Mouse (Mus musculus) right cerebral cortex, postnatal 4 days (tissue): Measurements from ENCODE around the gene Coq8a.

Experiments
- DNase-seq: peaks from one replicate; pipeline ENCODE4 v3.0.0-alpha.2; 2022

The Coq8a gene

DNA sequence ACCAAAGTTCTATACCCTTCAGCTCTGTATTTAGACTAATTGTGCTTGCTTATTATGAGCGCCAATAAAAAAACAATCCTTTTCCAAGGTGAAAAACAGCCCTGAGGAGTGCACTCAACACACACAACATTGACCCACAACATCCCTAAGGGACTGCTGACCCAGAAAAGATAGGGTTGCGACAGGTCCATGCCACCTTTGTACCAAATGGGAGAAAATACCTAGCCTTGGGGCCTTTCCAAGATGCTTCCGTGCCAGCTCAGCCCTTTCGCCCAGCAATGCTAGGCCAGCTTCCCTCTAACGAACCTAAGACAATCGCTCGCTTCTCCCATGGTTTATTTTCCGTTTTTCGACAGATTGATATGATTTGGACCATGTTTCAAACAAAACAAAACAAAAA, 2.9 kb downstream of the Coq8a start:
- DNase-seq = no peak

DNA sequence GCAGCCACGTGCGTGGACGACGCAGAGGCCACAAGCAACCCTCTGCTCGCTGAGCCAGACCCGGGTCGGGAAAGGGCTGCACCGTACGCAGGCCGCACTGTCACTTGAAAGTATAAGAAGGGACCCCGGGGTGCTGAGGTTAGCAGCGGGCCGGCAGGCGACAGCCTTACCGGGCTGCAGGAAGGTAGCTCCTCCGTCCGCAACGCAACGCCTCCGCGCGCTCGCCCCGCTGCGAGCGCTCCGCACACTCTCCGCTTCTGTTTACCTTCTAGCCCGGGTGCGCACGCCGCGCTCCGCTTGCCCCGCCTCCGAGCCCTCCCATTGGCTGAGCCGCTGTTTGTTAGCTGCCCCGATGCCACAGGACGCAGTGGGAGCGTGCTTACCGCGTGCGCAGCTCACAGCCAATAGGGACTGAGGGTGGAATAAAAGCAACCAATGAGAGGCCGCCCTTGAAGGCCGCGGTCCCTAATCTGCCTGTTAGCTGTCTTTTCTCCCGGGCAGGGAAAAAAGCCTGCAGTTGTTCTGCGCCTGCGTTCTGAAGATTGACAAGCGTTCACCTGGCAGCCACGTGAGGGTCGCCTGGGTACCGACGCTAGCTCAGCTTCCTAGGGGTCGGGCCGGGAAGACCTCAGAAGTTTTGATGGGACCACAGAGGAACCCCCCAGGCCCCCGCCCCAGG, 3.6 kb downstream of the Coq8a start:
- DNase-seq = peak; percentile 90

DNA sequence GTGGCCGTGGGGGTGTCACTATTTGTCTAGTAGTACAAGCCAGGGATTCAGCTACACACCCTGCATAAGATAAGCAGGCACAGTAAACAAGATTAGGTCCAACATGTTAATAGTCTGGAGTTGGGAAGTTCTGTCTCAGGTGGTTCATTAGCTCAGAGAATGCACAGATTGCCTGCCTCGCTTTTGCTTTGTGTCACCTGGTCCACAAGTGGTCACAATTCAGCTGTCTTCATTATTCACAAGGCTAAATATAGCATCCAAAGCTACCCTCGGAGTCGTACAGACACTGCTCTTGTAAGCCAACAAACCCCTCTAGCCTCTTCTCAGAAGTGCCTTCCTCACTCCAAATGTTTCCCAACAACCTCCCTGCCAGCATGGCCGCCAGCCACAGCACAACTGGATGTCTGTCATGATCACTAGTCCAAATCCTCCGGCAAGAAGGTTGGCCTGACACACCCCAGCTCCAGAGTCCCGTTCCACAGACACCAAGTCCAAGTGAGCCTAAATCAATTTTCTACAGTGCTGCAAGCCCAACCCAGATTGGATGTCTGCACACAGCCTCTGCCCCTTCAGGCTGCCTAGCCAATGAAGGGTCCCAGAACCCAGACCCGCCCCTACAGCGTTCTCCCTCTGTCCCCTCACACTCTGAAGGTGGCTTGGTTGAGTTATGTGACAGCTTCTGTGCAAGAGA, 4.5 kb downstream of the Coq8a start:
- DNase-seq = no peak

DNA sequence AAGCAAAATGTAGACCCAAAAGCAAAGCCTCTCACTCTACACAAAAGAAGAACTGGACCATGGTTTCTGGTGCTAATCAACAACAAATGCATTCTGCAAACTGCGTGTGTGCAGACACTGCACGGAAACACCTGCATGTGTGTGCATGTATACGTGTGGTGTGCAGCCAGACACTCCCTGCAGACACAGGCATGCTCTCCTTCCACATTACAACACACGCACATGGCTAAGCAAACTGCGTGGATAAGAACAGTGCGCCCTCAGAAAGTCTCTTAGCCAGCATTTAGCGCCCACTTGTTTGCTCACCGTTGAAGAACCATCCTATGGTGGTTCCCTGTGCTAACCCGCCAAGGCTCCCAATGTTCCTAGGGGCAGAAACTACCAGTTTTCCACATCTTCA, 5.4 kb downstream of the Coq8a start:
- no peak for DNase-seq

DNA sequence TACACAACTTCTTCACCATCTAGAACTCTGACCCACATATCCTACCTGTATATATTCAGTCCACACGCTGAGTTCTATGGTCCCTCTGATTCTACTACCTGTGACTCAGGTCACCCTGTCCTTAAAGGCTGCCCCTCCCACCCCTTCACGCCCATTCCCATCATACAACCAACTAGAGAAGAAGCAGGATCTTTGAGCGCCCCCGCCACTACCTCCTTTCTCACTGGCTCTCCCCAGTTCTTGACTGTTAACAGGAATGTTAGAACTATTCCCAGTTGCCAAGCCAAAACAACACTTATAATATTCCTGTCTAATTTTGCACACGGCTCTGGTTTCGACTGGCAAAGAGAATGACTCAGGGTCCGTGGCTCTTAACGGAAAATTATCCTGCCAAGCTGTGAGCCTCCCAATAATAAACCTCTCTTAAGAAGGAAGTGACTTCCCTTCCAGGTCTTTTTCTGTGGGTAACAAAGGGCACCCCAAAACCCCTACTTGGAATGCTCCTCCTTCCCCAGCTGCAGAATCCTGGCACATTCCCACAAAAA, 5.9 kb downstream of the Coq8a start:
- no peak for DNase-seq

DNA sequence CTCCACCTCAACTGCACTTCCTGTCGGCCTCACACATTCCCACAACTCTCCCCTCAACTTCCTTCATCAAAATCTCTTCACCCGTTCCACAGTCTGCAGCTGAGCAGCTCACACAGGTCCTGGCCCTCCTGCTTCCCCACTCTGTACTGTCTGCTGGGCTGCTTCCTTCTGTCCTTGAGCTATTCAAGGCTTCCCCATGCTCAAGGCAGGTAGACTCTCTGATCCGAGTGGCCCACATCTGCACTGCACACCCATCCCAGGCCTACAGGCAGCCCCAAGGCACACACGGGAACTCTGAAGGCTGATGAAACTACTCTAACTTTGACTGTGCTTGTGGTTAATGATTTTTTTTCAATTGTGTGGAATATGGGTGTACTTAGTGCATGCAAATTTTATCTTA, 6.5 kb downstream of the Coq8a start:
- no peak for DNase-seq

DNA sequence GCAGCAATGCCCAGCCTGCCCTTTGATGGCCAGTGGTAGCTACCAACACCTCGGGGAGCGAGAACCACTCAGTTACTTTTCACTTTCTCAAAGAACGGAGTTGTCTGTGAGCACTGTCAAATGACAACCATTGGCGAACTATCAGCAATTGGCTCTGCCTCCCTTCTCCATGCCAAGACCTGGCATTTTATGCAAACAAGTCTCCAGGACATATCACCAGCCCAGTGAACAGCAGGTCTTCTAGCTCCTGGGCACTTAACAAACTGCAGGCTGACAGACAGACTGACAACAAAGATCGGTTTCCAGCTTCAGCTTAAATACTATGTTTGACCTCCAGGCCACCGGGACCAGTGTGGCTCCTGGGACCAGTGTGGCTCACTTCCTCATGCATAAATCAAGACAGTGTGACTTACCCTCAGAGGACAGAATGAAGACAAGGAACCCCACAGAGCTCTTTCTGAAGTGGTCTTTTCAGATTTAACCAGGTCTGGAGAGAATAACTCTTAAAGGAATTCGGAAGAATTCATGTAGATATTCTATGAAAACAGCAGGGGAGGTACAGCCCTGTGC, 7.7 kb downstream of the Coq8a start:
- DNase-seq = no peak

DNA sequence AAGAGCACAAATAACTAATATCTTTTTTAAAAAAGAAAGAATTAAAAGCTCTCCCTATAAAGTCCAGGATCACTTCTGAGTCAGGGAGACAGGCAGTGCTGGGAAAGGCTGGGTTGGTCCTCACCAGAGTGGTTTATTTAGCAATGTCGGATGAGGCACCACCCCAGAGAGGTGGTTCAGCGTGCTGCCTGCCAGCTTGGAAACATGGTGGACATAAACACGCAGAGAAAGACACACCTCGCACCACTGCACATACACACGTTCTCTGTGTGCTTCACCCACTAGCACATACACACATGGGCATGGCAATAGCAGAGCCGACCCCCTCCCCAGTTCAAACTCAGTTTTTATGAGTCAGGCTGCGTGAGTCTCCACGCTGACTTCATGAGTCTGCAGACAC, 8.3 kb downstream of the Coq8a start:
- DNase-seq = no peak

DNA sequence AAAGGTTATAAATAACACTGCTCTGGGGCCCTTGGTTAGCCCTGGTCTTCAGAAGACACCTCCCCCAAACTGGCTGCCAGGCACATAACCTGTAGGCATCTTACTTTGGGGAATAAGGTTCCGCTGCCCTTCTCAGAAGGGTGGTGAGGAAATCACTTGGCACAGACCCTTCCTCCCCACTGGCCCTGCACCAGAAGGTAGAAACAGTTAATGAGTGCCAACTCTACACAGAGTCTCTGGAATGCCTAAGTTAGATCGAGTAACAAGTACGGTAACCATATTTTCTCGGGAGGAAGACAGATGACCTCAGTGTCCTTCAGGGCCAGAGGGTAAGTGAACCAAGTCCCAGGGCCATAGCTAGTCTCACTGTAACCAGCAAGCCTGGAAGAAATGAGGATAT, 10.5 kb downstream of the Coq8a start:
- no peak for DNase-seq

DNA sequence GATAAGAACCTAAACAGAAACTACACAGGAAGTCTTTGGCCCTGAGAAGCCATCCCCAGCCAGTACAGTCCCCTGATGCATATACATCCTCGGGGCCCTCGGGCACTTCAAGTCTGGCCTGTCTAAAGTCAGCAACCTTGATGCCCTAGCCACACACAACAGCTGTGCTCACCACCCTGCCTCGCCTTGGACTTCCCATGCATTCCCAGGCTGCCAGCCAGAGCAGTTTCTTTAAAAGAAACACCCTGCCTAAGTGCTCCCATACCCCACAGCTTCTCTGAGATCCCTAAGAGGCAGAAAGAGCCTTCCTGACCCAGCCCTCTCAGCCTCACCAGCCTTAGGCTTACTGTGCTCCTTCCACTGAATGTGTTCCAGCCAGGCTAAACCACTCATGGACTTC, 13.0 kb downstream of the Coq8a start:
- DNase-seq = no peak

DNA sequence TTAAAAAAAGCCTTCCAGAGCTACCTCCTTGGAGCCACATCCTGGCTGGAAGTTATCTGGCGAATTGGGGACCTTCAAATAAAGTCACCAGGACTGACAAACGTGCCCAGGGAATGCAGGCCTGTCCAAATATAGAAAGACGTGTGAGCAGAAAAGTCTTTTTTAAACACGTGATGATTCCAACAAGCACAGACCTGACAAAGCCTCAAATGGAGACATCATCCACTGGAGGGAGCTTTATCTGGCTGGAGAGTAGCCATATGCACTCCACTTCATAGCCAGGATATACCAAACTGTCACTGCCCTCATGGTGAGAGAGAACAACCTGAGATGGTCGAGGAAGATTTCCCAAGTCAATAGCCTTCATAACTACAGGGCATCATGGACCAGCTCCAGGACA, 13.5 kb downstream of the Coq8a start:
- DNase-seq = no peak

DNA sequence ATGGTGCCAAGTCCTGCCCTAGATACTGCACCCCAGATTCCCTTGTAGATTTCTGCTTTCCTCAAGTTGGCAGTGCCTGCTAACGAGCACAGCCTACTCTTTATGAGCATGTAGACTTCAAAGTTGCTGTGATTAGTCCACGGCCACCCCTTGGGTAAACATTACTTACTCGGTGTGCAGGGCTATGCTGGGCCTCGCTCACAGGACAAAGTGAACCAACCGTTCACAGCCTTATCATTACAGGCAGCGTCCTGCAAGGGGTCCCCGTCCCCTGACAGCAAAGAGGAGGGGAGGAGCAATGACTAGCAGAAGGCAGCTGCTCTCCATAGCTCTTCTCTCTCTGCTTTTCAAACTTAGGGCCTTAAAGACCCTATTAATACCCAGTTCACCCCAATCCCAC, 14.6 kb downstream of the Coq8a start:
- DNase-seq = no peak

DNA sequence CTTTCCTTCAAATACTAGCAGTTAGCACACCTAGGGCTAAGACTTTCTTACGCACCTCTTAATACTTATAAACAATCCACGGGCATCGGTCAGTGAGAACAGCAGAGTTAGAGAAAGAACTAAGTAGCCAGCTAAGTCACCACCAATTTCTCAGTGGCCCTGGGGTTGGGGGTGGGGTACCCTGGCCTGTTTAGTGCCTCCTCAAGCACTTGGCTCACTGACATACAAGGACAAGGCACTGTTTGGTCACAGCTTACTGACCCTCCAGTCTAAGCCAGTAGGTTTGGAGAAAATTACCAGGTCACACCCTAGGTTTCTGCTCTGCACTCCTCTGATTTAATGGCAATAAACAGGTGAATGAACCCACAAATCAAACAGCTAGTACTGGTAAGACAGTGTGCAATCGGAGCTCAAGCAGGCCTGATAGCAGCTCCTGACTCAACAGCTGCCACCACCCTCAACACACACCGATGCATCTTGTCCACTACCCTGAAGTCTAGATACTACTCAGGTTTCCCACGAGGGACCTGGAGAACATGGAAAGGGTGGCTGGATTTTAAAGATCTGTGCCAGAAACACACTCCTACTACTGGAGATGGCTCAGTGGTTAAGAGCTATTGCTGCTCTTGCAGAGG, 15.8 kb downstream of the Coq8a start:
- no peak for DNase-seq

DNA sequence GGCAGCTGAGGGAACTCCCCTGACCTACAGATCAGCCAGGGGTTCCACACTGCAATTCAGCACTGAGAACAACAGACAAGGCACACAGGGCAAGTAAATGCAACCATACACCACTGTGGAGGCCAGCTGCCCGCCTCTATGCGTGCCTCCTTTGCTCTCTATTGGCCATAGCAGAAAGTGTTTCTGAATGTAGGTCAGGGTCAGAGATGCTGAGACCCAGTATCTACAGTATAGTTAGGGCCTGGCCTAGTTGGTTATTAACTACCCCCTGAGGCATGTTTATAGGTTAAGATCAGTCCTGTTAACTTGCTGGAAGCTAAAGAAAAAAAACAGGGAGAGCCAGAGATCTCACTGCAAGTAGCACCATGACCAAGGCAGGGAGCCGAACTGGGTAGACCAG, 16.7 kb downstream of the Coq8a start:
- no peak for DNase-seq

DNA sequence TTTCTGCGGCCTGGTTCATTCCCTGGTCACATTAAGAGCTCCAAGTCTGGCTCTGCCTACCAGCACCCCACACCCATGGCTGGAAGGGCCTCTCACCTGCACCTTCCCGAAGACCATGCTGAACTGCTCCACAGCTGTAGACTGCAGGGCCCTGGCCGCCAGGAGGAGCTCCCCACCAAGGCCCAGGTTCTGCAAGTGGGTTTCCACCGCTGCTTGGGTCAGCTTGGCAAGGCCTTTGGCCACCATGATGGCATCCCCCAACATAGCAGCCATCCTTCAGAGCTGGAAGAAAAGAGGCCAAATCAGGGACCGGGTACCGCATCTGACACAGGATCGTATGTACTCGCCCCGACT, 17.5 kb downstream of the Coq8a start:
- DNase-seq = no peak

DNA sequence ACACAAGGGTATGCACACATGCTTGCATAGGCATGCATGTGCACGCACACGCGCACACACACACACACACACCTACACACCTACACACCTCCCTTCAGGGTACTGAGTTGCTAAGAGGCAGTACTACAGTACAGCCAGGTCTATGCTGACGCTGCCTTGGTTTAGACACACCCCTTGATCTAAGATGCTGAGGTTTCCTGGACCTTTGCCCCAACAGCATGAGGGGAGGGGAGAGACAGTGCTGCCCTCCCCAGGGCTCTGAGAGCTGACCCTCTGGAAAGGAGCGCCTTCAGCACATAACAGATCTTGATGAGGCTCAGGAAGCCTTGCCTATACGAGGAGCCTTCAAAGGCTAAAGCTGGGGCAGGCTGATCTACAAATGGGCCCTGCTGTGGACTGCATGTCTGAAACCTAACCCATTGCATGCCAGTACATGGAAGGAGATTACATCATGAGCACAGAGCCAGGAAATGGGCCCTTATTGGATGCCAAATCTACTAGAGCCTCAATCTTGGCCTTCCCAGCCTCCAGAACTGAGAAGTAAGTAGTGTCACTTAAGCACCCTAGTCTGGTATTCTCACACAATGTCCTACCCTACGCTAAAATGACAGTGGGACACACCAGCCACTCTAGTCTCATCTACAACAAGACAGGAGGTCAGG, 18.0 kb downstream of the Coq8a start:
- DNase-seq = no peak

DNA sequence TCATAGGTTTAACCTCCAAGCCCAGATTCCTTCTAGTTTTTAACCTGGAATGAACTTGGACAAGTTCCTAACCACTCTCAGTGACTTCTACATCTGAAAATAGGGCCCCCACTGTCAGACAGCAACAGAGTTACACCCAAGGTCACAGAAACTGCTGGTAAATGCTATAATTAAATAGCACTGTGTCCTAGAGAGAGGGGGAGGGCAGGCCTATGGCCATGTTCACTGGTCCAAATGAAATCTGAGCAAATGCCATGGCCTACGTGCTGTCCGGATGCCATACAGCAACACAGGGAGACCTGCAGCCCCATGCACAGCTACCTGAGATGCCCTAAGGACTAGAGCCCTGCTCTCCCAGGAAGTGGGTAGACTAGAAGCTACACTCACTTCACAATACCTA, 19.6 kb downstream of the Coq8a start:
- DNase-seq = no peak

DNA sequence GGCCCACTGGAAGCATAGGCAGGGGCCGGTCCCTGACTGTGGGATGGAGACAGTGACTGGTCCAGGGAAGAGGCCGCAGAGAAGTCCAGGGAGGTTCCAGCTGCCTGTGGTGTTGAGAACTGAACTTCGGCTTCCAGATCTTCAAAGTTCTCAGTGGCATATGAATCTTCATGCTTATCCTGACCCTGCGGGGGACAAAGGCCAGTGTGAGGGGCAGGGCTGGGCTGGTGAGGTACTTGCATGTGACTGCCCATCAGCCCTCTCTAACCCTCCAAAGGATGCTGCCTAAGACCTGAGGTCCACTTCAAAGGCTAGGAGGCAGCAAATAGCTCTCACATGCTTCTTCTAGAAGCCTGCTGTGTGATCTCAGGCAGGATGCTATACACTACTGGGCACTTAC, 20.3 kb downstream of the Coq8a start:
- DNase-seq = no peak

DNA sequence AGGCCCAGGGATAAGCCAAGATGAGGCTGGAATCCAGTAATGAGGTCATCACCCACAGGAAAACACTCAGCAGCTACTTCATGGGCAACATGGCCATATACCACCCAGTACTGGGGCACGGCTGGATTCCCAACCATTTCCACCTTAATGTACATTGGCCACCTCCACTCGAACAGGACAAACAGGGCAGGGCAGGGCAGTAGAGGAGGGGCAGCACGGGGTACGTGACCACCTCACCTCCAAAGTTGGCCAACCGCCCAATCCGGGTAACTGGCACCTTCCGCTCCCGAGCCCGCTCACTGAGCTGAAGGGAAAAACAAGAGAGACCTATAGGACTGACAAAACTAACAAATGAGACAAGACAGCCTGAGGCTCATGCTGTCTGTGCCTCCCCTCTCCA, 21.1 kb downstream of the Coq8a start:
- no peak for DNase-seq

DNA sequence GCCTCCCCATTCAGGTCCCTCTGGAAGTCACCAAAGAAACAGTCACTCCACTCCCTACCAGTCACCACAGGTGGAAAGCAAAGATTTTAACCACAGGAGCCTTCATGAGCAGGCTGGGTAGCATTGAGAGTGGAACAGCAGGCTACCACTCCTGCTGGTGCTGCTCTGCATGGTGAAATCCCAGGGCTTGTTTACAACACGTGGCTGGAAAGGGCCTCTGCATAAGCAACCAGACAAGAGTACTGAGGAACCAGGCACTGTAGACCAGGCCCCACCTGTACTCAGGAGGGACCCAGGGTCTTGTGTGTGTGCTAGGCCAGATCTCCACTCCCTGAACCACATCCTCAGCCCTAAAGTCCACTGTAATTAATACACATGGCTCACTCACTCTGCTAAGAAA, 22.6 kb downstream of the Coq8a start:
- no peak for DNase-seq

DNA sequence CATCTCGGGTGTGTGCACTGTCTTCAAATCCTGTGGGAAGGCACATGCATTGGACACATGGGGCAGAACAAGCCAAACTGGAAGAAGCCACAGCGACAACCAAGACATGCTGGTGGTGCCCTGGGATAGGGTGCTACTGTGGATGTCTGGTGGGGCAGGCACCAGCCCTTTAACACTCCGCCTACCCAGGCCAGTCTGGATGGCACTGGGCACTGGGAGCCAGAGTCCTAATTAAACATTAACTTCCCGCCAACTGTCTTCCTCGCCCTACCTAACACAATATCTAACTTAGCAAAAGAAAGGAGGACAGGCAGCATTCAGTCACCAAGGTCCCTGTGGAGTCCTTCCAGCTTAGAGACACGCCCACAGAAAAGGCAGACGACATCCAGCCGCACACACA, 23.8 kb downstream of the Coq8a start:
- DNase-seq = no peak

DNA sequence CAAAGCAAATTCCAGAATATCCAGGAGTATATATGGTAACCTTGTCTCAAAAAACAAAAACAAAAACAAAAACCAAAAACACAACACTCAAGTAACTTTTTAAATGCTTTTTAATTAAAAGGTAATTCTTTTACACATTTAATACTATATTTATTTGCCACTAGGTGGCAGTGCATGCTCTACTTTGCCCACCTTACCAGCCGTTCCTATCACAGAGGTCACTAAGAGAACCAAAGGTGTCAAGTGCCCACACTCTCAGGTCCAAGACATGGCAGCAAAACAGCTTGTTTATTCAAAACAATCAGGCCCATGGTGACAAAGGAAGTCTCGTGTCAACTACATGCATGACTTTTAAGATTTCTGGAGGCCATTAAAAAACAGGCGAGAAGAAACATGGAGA, 24.2 kb downstream of the Coq8a start:
- DNase-seq = no peak

DNA sequence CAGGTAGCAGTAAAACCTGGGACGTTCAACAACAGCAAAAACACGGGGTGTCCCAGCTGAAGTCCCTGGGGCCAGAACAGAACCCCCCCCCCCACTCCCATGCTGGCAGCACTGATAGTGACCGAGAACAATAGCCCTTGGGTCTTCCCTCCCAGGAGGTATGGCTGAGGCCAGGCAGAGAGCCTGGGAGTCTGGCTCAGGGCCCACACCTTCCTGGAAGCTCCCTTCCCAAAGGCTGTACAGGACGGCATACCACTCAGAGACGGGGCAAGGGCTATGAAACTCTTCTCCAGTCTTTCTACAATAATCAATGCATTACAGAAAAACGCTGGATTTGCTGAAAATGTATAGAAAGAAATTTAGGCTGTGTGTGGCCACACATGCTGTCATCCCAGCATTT, 24.7 kb downstream of the Coq8a start:
- DNase-seq = no peak

DNA sequence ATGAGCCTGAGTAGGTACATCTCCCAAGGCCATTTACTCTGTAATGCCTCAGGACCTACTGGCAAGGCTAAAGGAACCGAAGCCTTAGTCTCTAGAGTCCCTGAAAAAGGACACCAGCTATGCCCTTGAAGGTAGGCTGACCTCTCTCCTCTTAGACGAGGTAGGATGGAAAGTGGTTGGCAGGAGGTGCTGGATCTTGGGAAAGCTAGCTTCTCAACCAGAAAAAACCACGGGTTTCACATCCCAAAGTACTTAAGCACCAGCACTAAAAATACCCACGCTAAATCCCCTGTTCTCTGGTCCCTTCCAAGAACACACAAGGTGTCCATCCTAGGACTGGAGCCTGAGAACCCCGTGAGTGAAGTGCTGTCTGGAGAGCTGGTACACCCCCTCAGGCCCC, 26.4 kb downstream of the Coq8a start:
- no peak for DNase-seq
